Mouse (Mus musculus) cerebellum, adult 18-20 months (tissue): Measurements from ENCODE around the gene Polr1c.
A peak's percentile ranks its signal among the peaks of the same experiment; 100 is the strongest.

Experiments used
- DNase-seq, 2 experiments: peaks; one replicate each; pipeline ENCODE4 v3.0.0; 2021

Gene Polr1c

GRCm38 (mm10) chr17:46247512-46248188 is at the start of gene Polr1c, which contains the start of gene Yipf3:
TSS of gene Polr1c (minus strand) at chr17:46248054.
TSS of gene Yipf3 (plus strand) at chr17:46248080.
- DNase-seq: peak; percentile 94 to 96

GRCm38 (mm10) chr17:46297028-46297363 is 49.1 kb upstream of the Polr1c start:
- DNase-seq: no peak

DNA sequence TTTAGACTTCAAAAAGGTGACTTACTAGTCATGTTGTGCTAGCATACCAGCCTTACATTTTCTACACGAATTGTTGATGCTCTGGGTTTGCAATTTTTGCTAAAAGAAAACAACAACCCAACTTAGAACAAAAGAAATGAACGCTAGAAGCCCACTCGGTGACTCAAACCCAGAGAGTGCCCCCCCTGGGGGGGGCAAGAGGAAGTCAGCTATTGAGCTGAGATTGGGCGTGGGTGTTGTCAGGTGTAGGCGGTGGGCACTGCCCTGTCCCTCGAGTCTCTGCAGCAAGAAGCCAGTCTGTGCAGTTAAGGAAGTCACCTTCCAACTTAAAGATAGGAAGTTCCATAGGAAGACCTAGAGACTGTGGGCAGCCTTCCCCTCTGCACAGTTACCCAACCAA is 48.7 kb upstream of the Polr1c start:
- DNase-seq: no peak

DNA sequence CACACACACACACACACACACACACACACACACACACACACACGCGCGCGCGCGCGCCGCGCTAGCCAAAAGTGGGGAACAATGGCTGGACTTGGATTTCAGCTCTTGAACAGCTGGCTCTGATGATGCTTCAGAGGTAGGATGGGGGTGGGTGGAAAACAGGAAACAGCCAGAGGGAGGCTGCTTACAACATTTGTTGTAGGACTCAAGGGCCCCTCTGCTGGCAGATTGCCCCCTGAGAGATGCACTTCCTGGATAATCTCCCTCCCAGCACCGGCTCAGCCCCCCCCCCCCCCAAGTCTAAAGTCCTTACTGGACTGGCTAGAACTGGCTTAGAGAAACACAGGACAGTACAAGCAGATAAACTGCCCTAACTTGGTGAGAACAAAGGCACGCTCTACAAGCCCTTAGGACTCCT is 39.8 kb upstream of the Polr1c start:
- DNase-seq: no peak

DNA sequence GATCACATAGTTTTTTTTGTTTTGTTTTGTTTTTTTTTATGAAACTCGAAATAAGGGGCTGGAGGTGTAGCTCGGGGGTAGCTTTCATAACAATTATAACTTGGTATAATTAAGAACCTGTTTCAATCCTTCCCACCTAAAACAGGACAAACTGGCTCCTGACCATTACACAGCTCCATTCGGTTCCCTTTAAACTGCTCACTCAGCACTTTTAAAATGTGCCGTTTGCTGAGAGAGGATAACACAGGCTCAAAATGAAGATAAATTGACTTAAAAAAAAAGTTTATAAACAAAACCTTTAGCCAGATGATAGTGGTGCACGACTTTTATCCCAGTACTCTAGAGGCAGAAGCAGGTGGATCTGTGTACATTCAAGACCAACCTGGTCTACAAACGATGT is 37.6 kb upstream of the Polr1c start:
- DNase-seq: no peak

DNA sequence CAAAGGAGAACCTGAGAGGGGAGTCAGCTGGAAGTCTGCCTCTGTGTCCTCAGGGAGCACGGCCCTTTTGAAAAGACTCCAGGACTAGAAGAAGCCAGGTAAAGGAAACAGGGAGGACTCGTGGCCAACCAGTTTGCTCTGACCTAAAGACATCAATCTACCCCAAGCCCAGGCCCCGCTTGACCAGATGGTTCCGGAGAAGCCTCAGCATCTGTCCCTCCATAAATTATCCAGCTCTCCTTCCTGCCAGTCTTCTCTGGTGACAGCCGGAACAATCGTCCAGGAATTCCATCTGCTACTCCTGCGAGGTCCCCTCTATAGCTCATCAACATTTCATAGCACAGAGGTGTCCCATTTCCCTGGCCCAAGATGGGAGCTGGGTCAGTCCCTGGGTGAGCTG is 36.8 kb upstream of the Polr1c start:
- no peak for DNase-seq

- DNase-seq: no peak
These were observed 36.1 kb upstream of the Polr1c start for GRCm38 (mm10) chr17:46283911-46284310.

GRCm38 (mm10) chr17:46283140-46283539 is 35.3 kb upstream of the Polr1c start:
- DNase-seq: no peak

DNA sequence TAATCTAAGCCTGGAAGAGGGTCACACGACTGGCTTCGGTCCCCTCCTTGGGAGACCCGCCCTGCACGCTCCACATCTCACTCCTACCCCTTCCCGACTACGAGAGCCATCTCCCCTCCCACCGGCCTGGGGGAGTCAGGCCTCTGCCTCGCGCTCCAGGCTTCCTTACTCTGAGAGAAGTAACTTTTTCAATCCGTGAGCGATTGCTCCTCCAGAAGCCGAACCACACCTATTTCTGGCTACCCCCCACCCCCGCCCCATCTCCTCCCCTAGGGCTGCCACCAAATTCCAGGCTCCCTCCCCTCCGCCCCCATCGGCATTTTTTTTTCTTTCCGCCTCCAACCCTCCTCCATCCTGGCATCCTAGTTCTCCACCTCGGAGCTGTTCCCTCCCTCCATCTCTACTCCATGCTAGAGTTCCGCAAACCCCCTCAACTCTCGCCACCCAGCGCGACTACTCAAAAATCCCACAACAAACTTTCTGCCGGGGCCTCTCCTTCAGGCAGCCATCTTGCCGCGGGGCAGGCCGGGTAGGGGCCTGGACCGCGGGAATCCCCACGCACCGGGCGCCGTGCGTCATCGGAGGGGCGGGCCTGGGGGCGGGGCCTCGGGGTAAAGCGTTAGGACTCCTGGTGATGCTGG is 34.7 kb upstream of the Polr1c start, which contains the start of gene Tjap1:
Gene Tjap1, minus strand, starts transcription at position 544 of the 641 bp plus-strand sequence.
- peak; percentile 86 to 89 for DNase-seq

GRCm38 (mm10) chr17:46278011-46278765 is 30.3 kb upstream of the Polr1c start:
- no peak for DNase-seq

- no peak for DNase-seq
These were observed 29.7 kb upstream of the Polr1c start for GRCm38 (mm10) chr17:46277586-46277985.

GRCm38 (mm10) chr17:46275506-46275905 is 27.7 kb upstream of the Polr1c start:
- no peak for DNase-seq

DNA sequence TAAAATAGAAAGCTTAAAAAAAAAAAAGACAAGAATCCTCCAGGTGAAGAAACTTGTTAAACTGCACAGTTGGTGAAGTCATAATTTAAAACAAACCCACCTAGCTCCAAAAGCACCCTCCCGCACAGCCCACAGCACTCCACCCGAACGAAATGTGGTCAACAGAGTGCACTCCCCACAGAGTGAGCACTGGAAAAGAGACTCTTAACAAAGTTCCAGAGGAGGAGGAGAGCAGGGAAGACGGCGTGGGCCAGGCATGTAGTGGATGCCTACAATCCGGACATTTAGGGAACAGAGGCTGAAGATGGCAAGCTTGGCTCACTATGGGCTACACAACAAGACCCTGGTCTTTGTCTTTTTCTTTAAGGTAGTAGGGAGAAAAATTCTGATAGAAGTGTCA is 27.2 kb upstream of the Polr1c start:
- no peak for DNase-seq

- DNase-seq: no peak
These were observed 26.6 kb upstream of the Polr1c start for GRCm38 (mm10) chr17:46274465-46274864.

DNA sequence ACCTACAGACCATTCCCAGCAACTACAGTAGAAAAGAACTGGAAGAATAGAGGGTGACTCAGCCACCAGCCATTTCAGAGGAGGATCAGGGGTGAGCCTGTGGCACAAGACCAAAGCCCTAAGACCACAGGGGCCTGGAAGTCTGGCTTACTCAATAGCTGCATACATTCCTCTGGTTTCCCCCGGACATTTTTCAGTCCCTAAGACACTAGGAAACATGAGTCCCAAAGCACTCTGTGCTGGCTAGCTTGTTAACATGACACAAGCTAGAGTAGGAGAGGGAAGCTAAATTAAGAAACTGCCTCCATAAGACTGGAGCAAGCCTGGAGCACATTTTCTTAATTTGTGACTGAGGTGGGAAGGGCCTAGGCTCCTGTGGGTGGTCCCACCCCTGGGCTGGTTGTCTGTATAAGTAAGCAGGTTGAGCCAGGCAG is 26.0 kb upstream of the Polr1c start:
- DNase-seq: no peak

- DNase-seq: no peak
These were observed 24.8 kb upstream of the Polr1c start for GRCm38 (mm10) chr17:46272675-46273074.

DNA sequence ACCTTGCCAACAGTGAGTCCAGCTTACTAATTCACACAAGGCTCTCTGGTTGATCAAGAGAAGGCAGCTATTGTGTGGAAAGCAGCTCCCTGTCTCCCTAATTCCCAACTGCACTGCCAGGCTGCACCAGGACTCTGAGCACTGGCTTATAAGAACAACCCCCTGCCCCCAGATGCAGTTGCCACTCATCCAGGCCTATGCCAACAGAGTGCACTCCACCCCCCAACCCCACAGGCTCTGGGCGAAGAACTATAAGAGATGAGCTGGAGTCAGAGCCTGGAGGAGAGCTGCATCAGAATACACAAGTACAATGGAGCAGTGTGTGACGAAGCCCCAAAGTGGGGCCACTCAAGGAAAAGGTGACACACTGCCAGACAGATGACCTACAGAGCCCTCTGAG is 24.2 kb upstream of the Polr1c start:
- DNase-seq: no peak

GRCm38 (mm10) chr17:46269771-46270534 is 22.1 kb upstream of the Polr1c start:
- no peak for DNase-seq

- DNase-seq: no peak
These were observed 20.3 kb upstream of the Polr1c start for GRCm38 (mm10) chr17:46268026-46268720.

DNA sequence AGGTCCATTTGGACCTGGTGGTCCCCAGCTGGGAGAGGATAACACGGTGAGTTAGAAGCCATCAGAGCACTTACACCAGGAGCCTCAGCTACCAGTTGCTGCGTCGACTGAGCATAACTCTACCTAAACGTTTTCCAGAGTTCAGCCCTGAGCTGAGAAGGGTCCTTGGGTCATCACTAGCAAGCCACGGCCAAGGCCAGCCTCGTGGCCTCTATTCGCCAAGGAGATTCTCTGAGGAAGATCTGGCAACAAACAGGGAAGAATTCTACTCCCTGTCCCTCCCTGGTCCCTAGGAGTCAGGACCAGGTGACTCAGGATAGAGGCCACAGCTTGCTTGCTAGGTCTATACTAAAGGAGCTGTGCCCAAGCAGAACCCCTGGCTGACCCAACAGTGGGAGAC is 19.7 kb upstream of the Polr1c start:
- DNase-seq: no peak

DNA sequence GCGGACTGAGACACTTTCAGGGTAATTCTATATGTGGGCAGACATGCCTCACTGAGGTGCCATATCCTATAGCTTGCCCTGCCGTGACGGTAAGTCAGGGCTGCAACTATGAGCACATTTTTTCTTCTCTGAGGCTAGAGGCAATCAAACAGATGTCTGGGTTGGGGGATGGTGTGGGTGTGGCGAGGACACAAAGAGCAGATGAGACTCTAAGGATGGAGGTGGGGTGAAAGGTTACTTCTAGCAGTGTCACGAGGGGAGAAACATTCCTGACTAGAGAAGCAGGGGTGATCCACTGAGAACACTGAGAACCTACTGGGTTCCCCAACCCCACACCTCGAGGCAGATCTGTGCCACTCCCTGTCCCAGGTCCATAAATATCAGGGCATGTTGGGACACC is 19.1 kb upstream of the Polr1c start:
- DNase-seq: no peak

GRCm38 (mm10) chr17:46265918-46266618 is 18.2 kb upstream of the Polr1c start:
- peak; percentile 81 to 89 for DNase-seq
